Mouse (Mus musculus): ENCODE data around the gene Shmt2. TPM values are rescaled to one million over a fixed set of nuclear protein-coding genes. Genes with fewer than 3 reads are reported as not detected.

The Shmt2 gene
- polyA plus RNA-seq, 1 experiment from 2014 or later, result 52.4 TPM

GRCm38 (mm10) chr10:127480833-127481813 is 41.1 kb downstream of the Shmt2 start:
- 90% methylated on average over 19 of the region's 19 CpGs for WGBS
- Histone ChIP-seq H3K9me3 (no peaks in the 10 kb centered on the region), H3K27me3 (no peaks in the 10 kb centered on the region), H3K27ac (replicated peaks) (no peak overlapping the region), H3K4me3 (no peak overlapping the region), H3K9ac (no peak overlapping the region), H3K4me1 (replicated peaks) (no peaks in the 10 kb centered on the region), H3K4me2 (no peak overlapping the region), H3K36me3 (peaks cover 74% of the 10 kb centered on the region)
- ATAC-seq (ENCODE audit: low read depth), result no peak

- H3K9me3 ChIP-seq, result no peaks in the 10 kb centered on the region
- 94% methylated on average over 4 of the region's 4 CpGs for WGBS
- H3K36me3 ChIP-seq, result peaks cover 71% of the 10 kb centered on the region
- no peak overlapping the region for H3K4me3 ChIP-seq
- no peak overlapping the region for H3K27ac ChIP-seq (replicated peaks)
- H3K4me1 ChIP-seq (replicated peaks), result no peaks in the 10 kb centered on the region
- no peak overlapping the region for H3K9ac ChIP-seq
- no peak; the same call in 1 of the 2 replicates for ATAC-seq (ENCODE audit: low read depth)
- H3K4me2 ChIP-seq, result no peak overlapping the region
- H3K27me3 ChIP-seq, result no peaks in the 10 kb centered on the region
Measured at GRCm38 (mm10) chr10:127479131-127479530, 43.1 kb downstream of the Shmt2 start.

GRCm38 (mm10) chr10:127477301-127477700 is 44.9 kb downstream of the Shmt2 start:
- Histone ChIP-seq H3K4me1 (replicated peaks) (no peaks in the 10 kb centered on the region), H3K27ac (replicated peaks) (no peak overlapping the region), H3K9ac (no peak overlapping the region), H3K4me3 (no peak overlapping the region), H3K9me3 (no peaks in the 10 kb centered on the region), H3K4me2 (no peak overlapping the region), H3K27me3 (no peaks in the 10 kb centered on the region), H3K36me3 (peaks cover 68% of the 10 kb centered on the region)
- ATAC-seq (ENCODE audit: low read depth), result no peak
- WGBS, result 88% methylated on average over 7 of the region's 7 CpGs

GRCm38 (mm10) chr10:127476541-127476940 is 45.7 kb downstream of the Shmt2 start:
- Histone ChIP-seq H3K4me2 (no peak overlapping the region), H3K4me1 (replicated peaks) (no peaks in the 10 kb centered on the region), H3K27me3 (no peaks in the 10 kb centered on the region), H3K4me3 (no peak overlapping the region), H3K36me3 (peaks cover 69% of the 10 kb centered on the region), H3K9ac (no peak overlapping the region), H3K27ac (replicated peaks) (no peak overlapping the region), H3K9me3 (no peaks in the 10 kb centered on the region)
- WGBS, result 79% methylated on average over 3 of the region's 3 CpGs
- ATAC-seq (ENCODE audit: low read depth), result no peak

- H3K9me3 ChIP-seq, result no peaks in the 10 kb centered on the region
- no peak overlapping the region for H3K4me2 ChIP-seq
- 98% methylated on average over 4 of the region's 4 CpGs for WGBS
- H3K27ac ChIP-seq (replicated peaks), result no peak overlapping the region
- H3K4me1 ChIP-seq (replicated peaks), result no peaks in the 10 kb centered on the region
- H3K4me3 ChIP-seq, result no peak overlapping the region
- no peaks in the 10 kb centered on the region for H3K27me3 ChIP-seq
- H3K36me3 ChIP-seq, result peaks cover 68% of the 10 kb centered on the region
- no peak overlapping the region for H3K9ac ChIP-seq
- ATAC-seq (ENCODE audit: low read depth), result no peak
Measured at GRCm38 (mm10) chr10:127475175-127475574, 47.1 kb downstream of the Shmt2 start.

DNA sequence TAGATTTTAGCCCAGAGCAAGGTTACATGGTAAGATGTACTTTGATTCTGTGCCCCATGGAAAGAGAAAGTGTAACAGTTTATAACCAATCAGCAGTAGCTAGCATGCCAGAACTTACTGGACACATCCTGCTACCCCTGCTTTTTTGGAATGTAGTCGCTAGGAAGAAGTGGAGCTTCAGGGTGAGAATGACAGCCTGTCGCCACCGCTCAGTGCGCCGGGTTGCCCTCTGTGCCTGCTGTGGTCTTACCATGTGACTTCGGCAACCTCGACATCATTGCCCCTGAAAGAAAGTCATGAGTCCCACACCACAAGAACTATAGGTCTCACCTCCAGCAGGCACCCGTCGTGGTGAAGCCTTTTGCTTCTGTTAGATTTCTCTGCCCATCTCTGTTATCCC is 49.5 kb downstream of the Shmt2 start:
- Histone ChIP-seq H3K4me1 (replicated peaks) (no peaks in the 10 kb centered on the region), H3K4me3 (no peak overlapping the region), H3K27ac (replicated peaks) (no peak overlapping the region), H3K4me2 (no peak overlapping the region), H3K9me3 (no peaks in the 10 kb centered on the region), H3K9ac (no peak overlapping the region), H3K36me3 (peaks cover 75% of the 10 kb centered on the region), H3K27me3 (no peaks in the 10 kb centered on the region)
- ATAC-seq (ENCODE audit: low read depth), result no peak
- 86% methylated on average over 9 of the region's 9 CpGs for WGBS

- Histone ChIP-seq H3K9ac (no peak overlapping the region), H3K36me3 (peaks cover 70% of the 10 kb centered on the region), H3K27ac (replicated peaks) (no peak overlapping the region), H3K9me3 (no peaks in the 10 kb centered on the region), H3K4me2 (no peak overlapping the region), H3K27me3 (no peaks in the 10 kb centered on the region), H3K4me1 (replicated peaks) (no peaks in the 10 kb centered on the region), H3K4me3 (no peak overlapping the region)
- WGBS, result 76% methylated on average over 15 of the region's 15 CpGs
- ATAC-seq (ENCODE audit: low read depth), result no peak
Measured at GRCm38 (mm10) chr10:127471281-127471988, 50.8 kb downstream of the Shmt2 start.

Other genes with a start within 250 kb of the Shmt2 start
- gene Mbd6, start 233.4 kb downstream of the Shmt2 start, polyA plus RNA-seq (2015; fragmentation: Nextera tagmentation; extraction: Ambion mirVana), result 14.5 and 16.7 TPM in 2 replicates
- gene Mars, start 210.7 kb downstream of the Shmt2 start, polyA plus RNA-seq (2015; fragmentation: Nextera tagmentation; extraction: Ambion mirVana), result 103 and 110 TPM in 2 replicates
- 1.0 and 1.4 TPM in 2 replicates for gene Arhgap9, start 200.5 kb downstream of the Shmt2 start, polyA plus RNA-seq (2015; fragmentation: Nextera tagmentation; extraction: Ambion mirVana)
- gene Gli1, start 180.5 kb downstream of the Shmt2 start, polyA plus RNA-seq (2015; fragmentation: Nextera tagmentation; extraction: Ambion mirVana), result 2.2 and 2.9 TPM in 2 replicates
- gene Inhbe, start 168.0 kb downstream of the Shmt2 start, polyA plus RNA-seq (2015; fragmentation: Nextera tagmentation; extraction: Ambion mirVana), result not detected in 2 replicates
- not detected in 2 replicates for gene Inhbc, start 152.0 kb downstream of the Shmt2 start, polyA plus RNA-seq (2015; fragmentation: Nextera tagmentation; extraction: Ambion mirVana)
- gene R3hdm2, start 142.1 kb downstream of the Shmt2 start, polyA plus RNA-seq (2015; fragmentation: Nextera tagmentation; extraction: Ambion mirVana), result 30.6 and 33.3 TPM in 2 replicates
- 2.4 and 3.2 TPM in 2 replicates for gene Stac3, start 20.8 kb downstream of the Shmt2 start, polyA plus RNA-seq (2015; fragmentation: Nextera tagmentation; extraction: Ambion mirVana)
- 10.1 and 10.6 TPM in 2 replicates for gene Ndufa4l2, start 7.5 kb downstream of the Shmt2 start, polyA plus RNA-seq (2015; fragmentation: Nextera tagmentation; extraction: Ambion mirVana)
- 128 and 133 TPM in 2 replicates for gene Nxph4, start 12.1 kb upstream of the Shmt2 start, polyA plus RNA-seq (2015; fragmentation: Nextera tagmentation; extraction: Ambion mirVana)
- 80.9 and 110 TPM in 2 replicates for gene Lrp1, start 98.7 kb upstream of the Shmt2 start, polyA plus RNA-seq (2015; fragmentation: Nextera tagmentation; extraction: Ambion mirVana)
- gene Stat6, start 120.5 kb upstream of the Shmt2 start, polyA plus RNA-seq (2015; fragmentation: Nextera tagmentation; extraction: Ambion mirVana), result 5.9 and 6.0 TPM in 2 replicates
- gene Nemp1, start 144.5 kb upstream of the Shmt2 start, polyA plus RNA-seq (2015; fragmentation: Nextera tagmentation; extraction: Ambion mirVana), result 3.3 and 3.6 TPM in 2 replicates
- 4.0 and 4.5 TPM in 2 replicates for gene Nab2, start 146.1 kb upstream of the Shmt2 start, polyA plus RNA-seq (2015; fragmentation: Nextera tagmentation; extraction: Ambion mirVana)
- 0.88 and 0.96 TPM in 2 replicates for gene Myo1a, start 182.7 kb upstream of the Shmt2 start, polyA plus RNA-seq (2015; fragmentation: Nextera tagmentation; extraction: Ambion mirVana)
- gene Tac2, start 202.0 kb upstream of the Shmt2 start, polyA plus RNA-seq (2015; fragmentation: Nextera tagmentation; extraction: Ambion mirVana), result 0.31 and 1.9 TPM in 2 replicates
- gene Zbtb39, start 217.1 kb upstream of the Shmt2 start, polyA plus RNA-seq (2015; fragmentation: Nextera tagmentation; extraction: Ambion mirVana), result 3.3 and 4.5 TPM in 2 replicates
- 0.45 and 0.92 TPM in 2 replicates for gene Gpr182, start 229.3 kb upstream of the Shmt2 start, polyA plus RNA-seq (2015; fragmentation: Nextera tagmentation; extraction: Ambion mirVana)
- not detected in 2 replicates for gene Rdh1, start 237.3 kb upstream of the Shmt2 start, polyA plus RNA-seq (2015; fragmentation: Nextera tagmentation; extraction: Ambion mirVana)
- gene Rdh16f1, start 237.3 kb upstream of the Shmt2 start, polyA plus RNA-seq (2015; fragmentation: Nextera tagmentation; extraction: Ambion mirVana), result not detected in 2 replicates

Measured in neural tube, embryonic 13.5 days (tissue).